Mouse (Mus musculus): ENCODE results near the gene Tlx2. TPM values are rescaled to one million over a fixed set of nuclear protein-coding genes. Genes with fewer than 3 reads are reported as not detected.

Tlx2 gene
- total and polyA plus RNA-seq, 3 experiments: not detected

DNA sequence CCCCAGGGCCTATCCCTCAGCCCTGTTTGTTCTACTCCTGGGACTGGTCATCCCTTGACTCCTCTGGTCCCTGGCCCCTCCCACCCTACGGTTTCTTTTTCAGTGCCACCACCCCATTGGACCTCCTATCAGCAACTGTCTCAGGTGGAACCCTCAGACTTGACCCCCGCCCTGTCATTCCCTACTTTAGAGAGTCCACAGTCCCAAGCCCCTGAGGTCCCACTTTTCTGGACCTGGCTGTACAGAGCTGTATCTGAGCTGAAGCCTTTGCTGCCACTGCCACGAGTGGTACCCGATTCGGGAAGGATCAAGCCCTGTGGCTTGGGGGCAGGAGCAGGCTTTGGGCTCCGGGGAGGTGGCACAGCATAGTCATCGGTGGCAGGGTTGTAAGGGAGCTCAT, 39.0 kb downstream of the Tlx2 start:
- dilution Hi-C loops (cut with MboI; ENCODE audit: extremely low pct_ligation_motif_present, extremely low pct_unique_long_range_greater_than_20kb, low sequenced_read_pairs): no loop called here
- no peak overlapping the region for H3K4me3 ChIP-seq (replicated peaks in 1 of 3; ENCODE audit: low read depth in 2 of 3, low read length in 2 of 3, poor library complexity in 1 of 3)

DNA sequence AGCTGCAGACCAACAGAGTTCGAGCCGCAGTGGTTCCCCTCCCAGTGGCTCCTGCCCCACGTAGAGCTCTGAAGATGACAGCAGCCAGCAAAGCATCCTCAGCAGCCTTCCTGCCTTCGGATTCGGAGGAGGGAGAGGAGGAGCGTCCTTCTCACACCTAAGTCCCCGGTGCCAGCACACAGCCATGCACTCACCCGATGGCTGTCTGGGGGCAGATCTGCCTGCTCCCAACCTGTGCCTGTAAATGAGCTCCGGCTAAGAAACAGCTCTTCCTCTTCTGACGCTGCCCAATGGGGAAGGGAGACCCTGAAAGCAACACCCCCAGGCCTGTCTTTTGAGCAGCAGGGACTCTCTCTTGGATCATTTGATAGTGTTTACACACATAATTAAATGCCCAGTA, 40.3 kb downstream of the Tlx2 start:
- dilution Hi-C loops (cut with MboI; ENCODE audit: extremely low pct_ligation_motif_present, extremely low pct_unique_long_range_greater_than_20kb, low sequenced_read_pairs): no loop called here
- Histone ChIP-seq H3K36me3 (replicated peaks in 1 of 2; ENCODE audit: control insufficient read depth in 1 of 2, insufficient read depth in 1 of 2, low read length in 1 of 2) (peaks cover 13 to 35% of the 10 kb centered on the region in 2 experiments), H3K27ac (ENCODE audit: insufficient read depth, low read depth) (no peak overlapping the region)

More for the DNA sequence above, 39.0 kb downstream of the Tlx2 start:
- peaks cover 8% of the 10 kb centered on the region for H3K27me3 ChIP-seq (replicated peaks)
- H3K27ac ChIP-seq (ENCODE audit: insufficient read depth, low read depth): no peak overlapping the region
- H3K9me3 ChIP-seq (replicated peaks; ENCODE audit: low read length): no peaks in the 10 kb centered on the region
- peaks cover 3% of the 10 kb centered on the region for H3K79me2 ChIP-seq (replicated peaks; ENCODE audit: control insufficient read depth, extremely low read depth, insufficient read depth, poor library complexity, severe bottlenecking)
- in situ Hi-C loops (cut with MboI; ENCODE audit: low pct_ligation_motif_present, low pct_unique_long_range_greater_than_20kb, low sequenced_read_pairs): no loop called here
- H3K4me2 ChIP-seq (ENCODE audit: insufficient read depth, low read depth, poor library complexity, severe bottlenecking): no peak overlapping the region
- no peak for TF ChIP-seq TCF12 (IDR thresholded peaks at IDR 0.05; ENCODE audit: low read depth, low read length)
- no peak for TF ChIP-seq USF1 (IDR thresholded peaks at IDR 0.05; ENCODE audit: low read depth, low read length)
- no peak for DNase-seq (ENCODE audit: extremely low read depth)
- H3K9ac ChIP-seq (ENCODE audit: insufficient read depth, low read depth): no peak overlapping the region
- H3K4me1 ChIP-seq (ENCODE audit: control insufficient read depth in 1 of 2, insufficient read depth in 2 of 2): peaks cover 18 to 62% of the 10 kb centered on the region in 2 experiments
- peaks cover 13 to 35% of the 10 kb centered on the region in 2 experiments for H3K36me3 ChIP-seq (replicated peaks in 1 of 2; ENCODE audit: control insufficient read depth in 1 of 2, insufficient read depth in 1 of 2, low read length in 1 of 2)

DNA sequence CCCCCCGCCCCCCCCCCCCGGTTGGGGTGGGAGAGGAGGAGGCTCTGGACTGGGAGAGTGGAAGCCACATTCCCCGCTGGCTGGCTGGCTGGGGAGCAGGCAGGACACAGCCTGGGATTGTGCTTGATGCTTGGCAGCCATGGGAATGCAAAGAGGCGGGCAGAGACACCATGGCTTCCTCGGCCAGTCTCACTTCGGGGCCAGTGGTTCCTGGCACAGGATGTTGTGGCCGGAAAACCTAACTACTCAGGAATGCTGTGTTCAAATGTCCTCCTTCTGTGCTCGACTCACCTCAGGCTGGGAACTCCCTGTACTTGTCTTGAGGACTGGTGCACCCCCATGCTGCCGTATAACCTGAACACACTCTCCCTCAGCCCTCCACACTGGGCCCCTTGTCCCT, 42.4 kb downstream of the Tlx2 start:
- no peak overlapping the region for H3K27ac ChIP-seq (ENCODE audit: insufficient read depth, low read depth)
- no peaks in the 10 kb centered on the region for H3K9me3 ChIP-seq (replicated peaks; ENCODE audit: low read length)
- no peak overlapping the region for H3K9ac ChIP-seq (ENCODE audit: insufficient read depth, low read depth)
- in situ Hi-C loops (cut with MboI; ENCODE audit: low pct_ligation_motif_present, low pct_unique_long_range_greater_than_20kb, low sequenced_read_pairs) (no loop called here), dilution Hi-C loops (cut with MboI; ENCODE audit: extremely low pct_ligation_motif_present, extremely low pct_unique_long_range_greater_than_20kb, low sequenced_read_pairs) (no loop called here)
- TF ChIP-seq EP300 (IDR thresholded peaks at IDR 0.05; ENCODE audit: low read length): no peak
- no peak for TF ChIP-seq PAX5 (IDR thresholded peaks at IDR 0.05; ENCODE audit: low read length)
- no peak for TF ChIP-seq TCF12 (IDR thresholded peaks at IDR 0.05; ENCODE audit: low read depth, low read length)
- no peak for TF ChIP-seq ETS1 (conservative IDR thresholded peaks at IDR 0.05; ENCODE audit: low read depth, low read length)
- TF ChIP-seq USF2 (conservative IDR thresholded peaks at IDR 0.05; ENCODE audit: low read depth, low read length): no peak
- no peak for TF ChIP-seq SMC3 (IDR thresholded peaks at IDR 0.05; ENCODE audit: low read depth, low read length)
- TF ChIP-seq ELF1 (IDR thresholded peaks at IDR 0.05; ENCODE audit: low read depth, low read length): no peak
- TF ChIP-seq BHLHE40 (IDR thresholded peaks at IDR 0.05; ENCODE audit: low read depth, low read length): no peak
- no peak for TF ChIP-seq RAD21 (IDR thresholded peaks at IDR 0.05; ENCODE audit: low read depth, low read length)
- no peak for TF ChIP-seq MAZ (IDR thresholded peaks at IDR 0.05; ENCODE audit: low read depth, low read length)
- TF ChIP-seq IRF4 (IDR thresholded peaks at IDR 0.05; ENCODE audit: low read depth, low read length): no peak
- TF ChIP-seq NRF1 (IDR thresholded peaks at IDR 0.05; ENCODE audit: low read depth, low read length): no peak
- H3K4me3 ChIP-seq (replicated peaks in 1 of 3; ENCODE audit: low read depth in 2 of 3, low read length in 2 of 3, poor library complexity in 1 of 3): no peak overlapping the region
- no peaks in the 10 kb centered on the region for H3K27me3 ChIP-seq (replicated peaks)
- H3K79me2 ChIP-seq (replicated peaks; ENCODE audit: control insufficient read depth, extremely low read depth, insufficient read depth, poor library complexity, severe bottlenecking): peaks cover 3% of the 10 kb centered on the region
- H3K36me3 ChIP-seq (replicated peaks in 1 of 2; ENCODE audit: control insufficient read depth in 1 of 2, insufficient read depth in 1 of 2, low read length in 1 of 2): peaks cover 13 to 35% of the 10 kb centered on the region in 2 experiments
- peaks cover 29 to 78% of the 10 kb centered on the region in 2 experiments for H3K4me1 ChIP-seq (ENCODE audit: control insufficient read depth in 1 of 2, insufficient read depth in 2 of 2)
- DNase-seq (ENCODE audit: extremely low read depth): no peak
- H3K4me2 ChIP-seq (ENCODE audit: insufficient read depth, low read depth, poor library complexity, severe bottlenecking): no peak overlapping the region

More for the DNA sequence above, 40.3 kb downstream of the Tlx2 start:
- Histone ChIP-seq H3K27me3 (replicated peaks) (peaks cover 2% of the 10 kb centered on the region), H3K4me3 (replicated peaks in 1 of 3; ENCODE audit: low read depth in 2 of 3, low read length in 2 of 3, poor library complexity in 1 of 3) (no peak overlapping the region), H3K79me2 (replicated peaks; ENCODE audit: control insufficient read depth, extremely low read depth, insufficient read depth, poor library complexity, severe bottlenecking) (peaks cover 3% of the 10 kb centered on the region), H3K4me2 (ENCODE audit: insufficient read depth, low read depth, poor library complexity, severe bottlenecking) (no peak overlapping the region), H3K9ac (ENCODE audit: insufficient read depth, low read depth) (no peak overlapping the region), H3K4me1 (ENCODE audit: control insufficient read depth in 1 of 2, insufficient read depth in 2 of 2) (peaks cover 26 to 70% of the 10 kb centered on the region in 2 experiments), H3K9me3 (replicated peaks; ENCODE audit: low read length) (no peaks in the 10 kb centered on the region)
- in situ Hi-C loops (cut with MboI; ENCODE audit: low pct_ligation_motif_present, low pct_unique_long_range_greater_than_20kb, low sequenced_read_pairs): no loop called here
- DNase-seq (ENCODE audit: extremely low read depth): no peak
- TF ChIP-seq KAT2A (IDR thresholded peaks at IDR 0.05; ENCODE audit: insufficient replicate concordance, low read length) (no peak), JUND (conservative IDR thresholded peaks at IDR 0.05; ENCODE audit: low read depth, low read length) (no peak), MXI1 (IDR thresholded peaks at IDR 0.05; ENCODE audit: low read depth, low read length) (no peak), MAFK (IDR thresholded peaks at IDR 0.05; ENCODE audit: insufficient replicate concordance, low read length) (no peak), RAD21 (IDR thresholded peaks at IDR 0.05; ENCODE audit: low read depth, low read length) (no peak), MYC (IDR thresholded peaks at IDR 0.05; ENCODE audit: low read depth, low read length) (no peak), E2F4 (IDR thresholded peaks at IDR 0.05; ENCODE audit: insufficient replicate concordance, low read depth, low read length) (no peak), NELFE (IDR thresholded peaks at IDR 0.05; ENCODE audit: low read depth, low read length) (no peak), CTCF (conservative IDR thresholded peaks at IDR 0.05 in 1 of 2, IDR thresholded peaks at IDR 0.05 in 1 of 2; ENCODE audit: low read depth in 2 of 2, low read length in 2 of 2) (no peak), ELF1 (IDR thresholded peaks at IDR 0.05; ENCODE audit: low read depth, low read length) (no peak), IRF4 (IDR thresholded peaks at IDR 0.05; ENCODE audit: low read depth, low read length) (no peak), ZNF384 (IDR thresholded peaks at IDR 0.05; ENCODE audit: low read depth, low read length) (no peak), HCFC1 (IDR thresholded peaks at IDR 0.05; ENCODE audit: low read depth, low read length) (no peak), NRF1 (IDR thresholded peaks at IDR 0.05; ENCODE audit: low read depth, low read length) (no peak), MEF2A (IDR thresholded peaks at IDR 0.05; ENCODE audit: borderline replicate concordance, low read depth, low read length) (no peak), GABPA (IDR thresholded peaks at IDR 0.05; ENCODE audit: insufficient replicate concordance, low read depth, low read length) (no peak), RCOR1 (conservative IDR thresholded peaks at IDR 0.05; ENCODE audit: low read depth, low read length) (no peak), SIN3A (IDR thresholded peaks at IDR 0.05; ENCODE audit: low read length) (no peak)

All from CH12.LX (cell line).